Comparison of ENCODE assay signal across 14 mouse cellular contexts in genomic region chr1:178747279-178748221, GRCm38 (mm10).
DNase-seq lines count a peak whose midpoint lies in the region; ATAC-seq lines count a peak whose summit lies in the region.
"Had no signal": no experiment of that assay in that cellular context is flagged by ENCODE, and none has a peak within 500 bp of the region (broad histone marks: within the 10 kb centered on the region; RNA-seq: fewer than 3 reads in every experiment).

No protein-coding gene starts in this region.

- H3K4me2 ChIP-seq in forebrain, embryonic 13.5 days: no peak overlapping the region
- H3K4me2 ChIP-seq in forebrain, embryonic 11.5 days (ENCODE audit: low read depth, low read length, severe bottlenecking): no peak overlapping the region
- no peak overlapping the region for H3K4me2 ChIP-seq in midbrain, embryonic 14.5 days (ENCODE audit: low read length)
- H3K4me2 ChIP-seq: limb, embryonic 13.5 days had no signal

- H3K36me3 ChIP-seq in forebrain, embryonic 13.5 days (ENCODE audit: poor library complexity, severe bottlenecking): no peaks in the 10 kb centered on the region
- H3K36me3 ChIP-seq in forebrain, embryonic 11.5 days (ENCODE audit: control insufficient read depth, insufficient read depth, low read length): no peaks in the 10 kb centered on the region
- H3K36me3 ChIP-seq in midbrain, embryonic 14.5 days (ENCODE audit: control insufficient read depth, insufficient read depth, low read length): no peaks in the 10 kb centered on the region
- no peaks in the 10 kb centered on the region for H3K36me3 ChIP-seq in midbrain, embryonic 10.5 days
- H3K36me3 ChIP-seq: limb, embryonic 13.5 days had no signal

- no peak overlapping the region for H3K27ac ChIP-seq in forebrain, embryonic 13.5 days
- no peak overlapping the region for H3K27ac ChIP-seq in forebrain, embryonic 11.5 days (ENCODE audit: low read depth, low read length)
- no peak overlapping the region for H3K27ac ChIP-seq in midbrain, embryonic 14.5 days (replicated peaks; ENCODE audit: low read depth, low read length)
- no peak overlapping the region for H3K27ac ChIP-seq in midbrain, embryonic 10.5 days (replicated peaks)
- H3K27ac ChIP-seq: limb, embryonic 13.5 days had no signal

- peak; percentile 82 for ATAC-seq in forebrain, embryonic 13.5 days
- ATAC-seq in forebrain, embryonic 11.5 days (replicated peaks; ENCODE audit: low FRiP score): no peak
- ATAC-seq in midbrain, embryonic 14.5 days (ENCODE audit: low FRiP score, low TSS enrichment): no peak
- ATAC-seq: intestine, embryonic 16.5 days; liver, postnatal 0 days had no signal

- 0 out of 2 replicates have a peak, but pooled peaks cover 3% of the 10 kb centered on the region for H3K27me3 ChIP-seq in forebrain, embryonic 13.5 days
- no peaks in the 10 kb centered on the region for H3K27me3 ChIP-seq in forebrain, embryonic 11.5 days (ENCODE audit: control insufficient read depth, insufficient read depth, low read length)
- no peaks in the 10 kb centered on the region for H3K27me3 ChIP-seq in midbrain, embryonic 14.5 days (ENCODE audit: control insufficient read depth, insufficient read depth, low read length)
- peaks cover 27% of the 10 kb centered on the region for H3K27me3 ChIP-seq in midbrain, embryonic 10.5 days (ENCODE audit: low read depth, poor library complexity, severe bottlenecking)

- no peak overlapping the region for H3K4me3 ChIP-seq in forebrain, embryonic 13.5 days
- H3K4me3 ChIP-seq in forebrain, embryonic 11.5 days (ENCODE audit: low read depth, low read length): no peak overlapping the region
- H3K4me3 ChIP-seq in midbrain, embryonic 14.5 days (replicated peaks; ENCODE audit: low read depth, low read length): no peak overlapping the region
- H3K4me3 ChIP-seq in midbrain, embryonic 10.5 days: no peak overlapping the region
- H3K4me3 ChIP-seq: limb, embryonic 13.5 days; myocyte had no signal

- no peak overlapping the region for H3K9ac ChIP-seq in forebrain, embryonic 13.5 days
- no peak overlapping the region for H3K9ac ChIP-seq in forebrain, embryonic 11.5 days (ENCODE audit: low read length)
- H3K9ac ChIP-seq in midbrain, embryonic 14.5 days (replicated peaks; ENCODE audit: low read length): no peak overlapping the region
- H3K9ac ChIP-seq: limb, embryonic 13.5 days; liver, postnatal 0 days had no signal

- DNase-seq in forebrain, embryonic 11.5 days (ENCODE audit: low spot score): no peak
- DNase-seq in midbrain, embryonic 14.5 days: peak; percentile 37
- no peak for DNase-seq in midbrain, embryonic 10.5 days (ENCODE audit: low spot score)
- DNase-seq in fat pad, adult 2 months (ENCODE audit: extremely low read depth, low read depth, low spot score): peak; percentile 90
- no peak for DNase-seq in lung, postnatal 25 days (ENCODE audit: low spot score)
- no peak for DNase-seq in embryo, embryonic 11 days
- no peak for DNase-seq in ovary, adult 18-20 months (ENCODE audit: low spot score)
- DNase-seq: kidney, postnatal 10 days; layer of hippocampus, postnatal 36 days; liver, postnatal 0 days had no signal

- 58% methylated on average over 13 of the region's 13 CpGs for WGBS in forebrain, embryonic 13.5 days
- WGBS in forebrain, embryonic 11.5 days: 72% methylated on average over 13 of the region's 13 CpGs
- WGBS in midbrain, embryonic 14.5 days: 70% methylated on average over 13 of the region's 13 CpGs
- 87% methylated on average over 13 of the region's 13 CpGs for WGBS in midbrain, embryonic 10.5 days

- no peaks in the 10 kb centered on the region for H3K9me3 ChIP-seq in forebrain, embryonic 13.5 days (replicated peaks)
- no peaks in the 10 kb centered on the region for H3K9me3 ChIP-seq in forebrain, embryonic 11.5 days (ENCODE audit: control insufficient read depth, low read length)
- H3K9me3 ChIP-seq in midbrain, embryonic 14.5 days (ENCODE audit: control insufficient read depth, low read length): no peaks in the 10 kb centered on the region
- H3K9me3 ChIP-seq in midbrain, embryonic 10.5 days (replicated peaks): peaks cover 4% of the 10 kb centered on the region; the same call in 1 of the 2 replicates

- peaks cover 19% of the 10 kb centered on the region for H3K4me1 ChIP-seq in forebrain, embryonic 13.5 days
- no peaks in the 10 kb centered on the region for H3K4me1 ChIP-seq in forebrain, embryonic 11.5 days (replicated peaks; ENCODE audit: control insufficient read depth, insufficient read depth, low read length)
- no peaks in the 10 kb centered on the region for H3K4me1 ChIP-seq in midbrain, embryonic 14.5 days (ENCODE audit: control insufficient read depth, insufficient read depth, low read length)
- H3K4me1 ChIP-seq in midbrain, embryonic 10.5 days: no peaks in the 10 kb centered on the region

Comparison
In these comparisons a context has a peak if more than half of its experiments do, and no peak if none do; other contexts are left out.
1. DNase-seq: peak in midbrain, embryonic 14.5 days (single experiment) and fat pad, adult 2 months (single experiment); none in forebrain, embryonic 11.5 days (single experiment), midbrain, embryonic 10.5 days (single experiment), lung, postnatal 25 days (single experiment), embryo, embryonic 11 days (single experiment) and ovary, adult 18-20 months (single experiment).